Mouse (Mus musculus) neural tube, embryonic 11.5 days (tissue): ENCODE results near the gene Exoc3l2. TPM values are rescaled to one million over a fixed set of nuclear protein-coding genes. Genes with fewer than 3 reads are reported as not detected.

Experiments used
- polyA plus RNA-seq: library from polyadenylated mRNA; unstranded; fragments of >200 nt; fragmentation: Nextera tagmentation; extraction: Ambion mirVana; gene quantifications from 2 replicates; pipeline ENCODE4 v1.2.1, GENCODE M21; 2014

Gene Exoc3l2
- polyA plus RNA-seq, 1 experiment from 2014 or later = 1.6 TPM

Other genes starting within 250 kb of the Exoc3l2 start
- 43.7 and 45.9 TPM in 2 replicates for gene Opa3, start 235.0 kb upstream of the Exoc3l2 start, polyA plus RNA-seq
- gene Vasp, start 191.5 kb upstream of the Exoc3l2 start, polyA plus RNA-seq = 54.6 and 57.6 TPM in 2 replicates
- not detected in 2 replicates for gene Ppm1n, start 183.3 kb upstream of the Exoc3l2 start, polyA plus RNA-seq
- 58.2 and 60.2 TPM in 2 replicates for gene Rtn2, start 180.7 kb upstream of the Exoc3l2 start, polyA plus RNA-seq
- gene Fosb, start 153.3 kb upstream of the Exoc3l2 start, polyA plus RNA-seq = 0.07 TPM in 1 of 2 replicates, not detected in the other
- 91.8 and 93.3 TPM in 2 replicates for gene Ercc1, start 118.6 kb upstream of the Exoc3l2 start, polyA plus RNA-seq
- 17.8 and 18.0 TPM in 2 replicates for gene Cd3eap, start 103.8 kb upstream of the Exoc3l2 start, polyA plus RNA-seq
- 3.4 and 4.7 TPM in 2 replicates for gene Ppp1r13l, start 103.6 kb upstream of the Exoc3l2 start, polyA plus RNA-seq
- gene Ercc2, start 81.3 kb upstream of the Exoc3l2 start, polyA plus RNA-seq = 12.4 and 14.6 TPM in 2 replicates
- gene Klc3, start 59.2 kb upstream of the Exoc3l2 start, polyA plus RNA-seq = 3.2 and 3.4 TPM in 2 replicates
- 0.41 and 0.69 TPM in 2 replicates for gene Ckm, start 58.6 kb upstream of the Exoc3l2 start, polyA plus RNA-seq
- 14.1 and 16.4 TPM in 2 replicates for gene Mark4, start 4.5 kb upstream of the Exoc3l2 start, polyA plus RNA-seq
- gene Bloc1s3, start 45.0 kb downstream of the Exoc3l2 start, polyA plus RNA-seq = 2.0 and 2.7 TPM in 2 replicates
- gene Trappc6a, start 45.1 kb downstream of the Exoc3l2 start, polyA plus RNA-seq = 49.3 and 54.0 TPM in 2 replicates
- gene Nkpd1, start 54.5 kb downstream of the Exoc3l2 start, polyA plus RNA-seq = not detected in 2 replicates
- gene Ppp1r37, start 99.7 kb downstream of the Exoc3l2 start, polyA plus RNA-seq = 4.5 and 4.7 TPM in 2 replicates
- 0.44 and 0.57 TPM in 2 replicates for gene Zfp296, start 114.0 kb downstream of the Exoc3l2 start, polyA plus RNA-seq
- 161 and 171 TPM in 2 replicates for gene Gemin7, start 114.3 kb downstream of the Exoc3l2 start, polyA plus RNA-seq
- gene Clasrp, start 141.2 kb downstream of the Exoc3l2 start, polyA plus RNA-seq = 48.0 and 53.5 TPM in 2 replicates
- 3.1 and 3.8 TPM in 2 replicates for gene Relb, start 166.1 kb downstream of the Exoc3l2 start, polyA plus RNA-seq
- 104 and 107 TPM in 2 replicates for gene Clptm1, start 201.7 kb downstream of the Exoc3l2 start, polyA plus RNA-seq
- gene Apoc2, start 214.6 kb downstream of the Exoc3l2 start, polyA plus RNA-seq = 0.45 and 0.55 TPM in 2 replicates
- not detected in 2 replicates for gene Gm44805, start 218.1 kb downstream of the Exoc3l2 start, polyA plus RNA-seq
- gene Apoc4, start 218.1 kb downstream of the Exoc3l2 start, polyA plus RNA-seq = not detected in 2 replicates
- 3.4 and 6.9 TPM in 2 replicates for gene Apoc1, start 229.3 kb downstream of the Exoc3l2 start, polyA plus RNA-seq
- 125 and 146 TPM in 2 replicates for gene Apoe, start 235.9 kb downstream of the Exoc3l2 start, polyA plus RNA-seq